Mouse (Mus musculus) bone marrow, adult 2 months (tissue): Measurements from ENCODE around the gene Slfn9.
"Not testable (repeated sequence)": the region's sequence is repeated elsewhere in the genome, so short reads cannot be mapped to it uniquely, and the experiment has no call there.

Experiments used
- CTCF ChIP-seq: fragments of 200-500 bp; IDR thresholded peaks from 2 replicates; pipeline ENCODE4 v1.5.1; 2011; ENCODE audit warnings: low read length, control low read depth; ENCODE audit not compliant: control insufficient read depth, insufficient read depth
- POLR2A ChIP-seq: fragments of 200-500 bp; IDR thresholded peaks from 2 replicates; pipeline ENCODE4 v1.6.1; 2011; ENCODE audit warnings: low read depth, mild to moderate bottlenecking, control low read depth, low read length, borderline replicate concordance; ENCODE audit not compliant: control insufficient read depth

DNA sequence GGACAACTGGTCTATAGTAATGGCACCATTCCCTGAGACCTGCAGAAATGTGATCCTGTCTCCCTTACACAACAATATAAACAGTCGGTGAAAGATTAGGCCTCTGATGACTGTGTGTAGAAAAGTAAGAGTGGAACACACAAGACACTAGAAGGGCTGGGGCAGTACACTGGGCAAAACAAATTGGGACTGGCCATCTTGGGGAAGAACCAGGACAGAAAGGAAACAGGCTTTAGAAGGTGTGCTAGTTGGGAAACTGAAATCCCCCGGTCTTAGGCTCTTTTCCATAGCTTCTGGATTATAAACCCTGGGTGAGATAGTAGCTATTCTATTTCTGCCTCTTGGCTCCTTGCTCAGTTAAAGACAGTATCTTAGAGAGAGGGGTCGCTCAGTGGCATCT is 47.1 kb upstream of the Slfn9 start:
- TF ChIP-seq POLR2A, CTCF: not testable (repeated sequence)
